Mouse (Mus musculus): Measurements from ENCODE around the gene Kctd2.

The Kctd2 gene

GRCm38 (mm10) chr11:115473626-115474275 is 53.8 kb downstream of the Kctd2 start:
- TF ChIP-seq GATA4 (IDR thresholded peaks at IDR 0.05; ENCODE audit: insufficient replicate concordance, low read length) = peak; percentile 81

DNA sequence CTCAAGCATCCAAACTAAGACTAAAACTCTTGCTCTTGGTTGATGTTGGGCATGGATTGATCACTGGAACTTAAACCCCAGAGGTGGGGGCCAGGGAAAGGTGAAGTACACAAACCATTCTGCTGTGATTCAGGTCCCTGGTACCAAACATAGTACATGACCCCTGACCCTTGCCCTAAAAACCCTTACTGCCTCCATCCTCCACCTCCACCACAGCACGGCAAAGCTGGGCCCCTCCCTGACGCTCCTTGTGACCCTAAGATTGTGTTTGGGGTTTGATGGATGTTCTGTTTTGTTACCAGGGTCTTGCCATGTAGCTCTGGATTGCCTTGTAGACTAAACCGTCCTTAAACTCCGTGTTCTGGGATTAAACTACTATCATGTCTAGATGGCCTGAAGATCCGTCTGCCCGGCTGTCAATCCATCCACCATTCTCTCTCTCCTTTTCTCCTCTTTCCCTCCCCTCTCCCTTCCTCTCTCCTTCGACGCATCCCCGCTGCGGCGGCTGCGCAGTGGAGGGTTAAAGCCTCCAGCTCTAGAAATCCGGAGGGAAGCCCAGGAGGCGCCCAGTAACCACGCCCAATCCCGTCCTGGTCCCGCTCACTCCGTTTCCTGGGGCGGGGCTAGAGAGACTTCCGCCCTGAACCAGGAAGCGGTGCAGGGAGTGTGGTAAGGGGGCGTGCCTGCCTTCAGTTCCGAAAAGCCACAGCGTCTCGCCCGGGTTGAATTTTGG is 55.3 kb downstream of the Kctd2 start, which contains the start of gene Armc7:
TSS of gene Armc7 (plus strand) at position 643 of the 733 bp plus-strand sequence.
- TF ChIP-seq GATA4 (IDR thresholded peaks at IDR 0.05; ENCODE audit: insufficient replicate concordance, low read length) = no peak

GRCm38 (mm10) chr11:115475758-115476237 is 55.9 kb downstream of the Kctd2 start:
- no peak for TF ChIP-seq GATA4 (IDR thresholded peaks at IDR 0.05; ENCODE audit: insufficient replicate concordance, low read length)

DNA sequence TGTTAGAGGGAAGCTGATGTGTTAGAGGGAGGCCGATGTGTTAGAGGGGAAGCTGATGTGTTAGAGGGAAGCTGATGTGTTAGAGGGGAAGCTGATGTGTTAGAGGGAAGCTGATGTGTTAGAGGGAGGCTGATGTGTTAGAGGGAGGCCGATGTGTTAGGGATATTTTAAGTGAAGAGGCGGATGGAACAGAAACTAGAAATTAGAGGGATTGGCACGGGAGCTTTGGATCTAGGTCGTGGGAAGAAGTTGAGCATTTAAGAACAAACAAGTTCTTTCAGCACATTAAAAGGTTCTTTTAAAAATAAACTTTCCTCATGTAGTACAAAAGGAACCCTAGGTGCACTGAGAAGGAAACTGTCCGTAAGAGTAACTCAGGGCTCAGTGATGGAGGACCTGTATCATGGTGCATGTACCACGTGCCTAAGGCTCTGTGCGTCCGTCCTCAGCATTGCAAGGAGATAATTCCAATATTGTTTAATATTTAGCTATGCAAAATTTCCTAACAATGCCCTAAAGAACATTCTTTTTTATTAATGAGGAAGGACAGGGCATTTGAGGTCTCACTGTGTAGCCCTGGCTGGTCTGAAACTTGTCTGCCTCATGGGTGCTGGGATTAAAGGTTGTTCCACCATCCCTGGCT is 58.5 kb downstream of the Kctd2 start:
- TF ChIP-seq GATA4 (IDR thresholded peaks at IDR 0.05; ENCODE audit: insufficient replicate concordance, low read length) = no peak

Measured in liver, adult (tissue).